In genomic region chr16:5136505-5136904, GRCm38 (mm10) we compare ENCODE assay signal across 7 mouse cellular contexts. TPM values are rescaled to one million over a fixed set of nuclear protein-coding genes. Genes with fewer than 3 reads are reported as not detected.
DNase-seq lines count a peak whose midpoint lies in the region; ATAC-seq lines count a peak whose summit lies in the region.

No protein-coding gene starts in this region.

- H3K27me3 ChIP-seq in lung, embryonic 15.5 days: peaks cover 29% of the 10 kb centered on the region
- peaks cover 32% of the 10 kb centered on the region for H3K27me3 ChIP-seq in forebrain, embryonic 15.5 days

- H3K9ac ChIP-seq in lung, embryonic 15.5 days: no peak overlapping the region
- no peak overlapping the region for H3K9ac ChIP-seq in forebrain, embryonic 15.5 days (replicated peaks)

- intact Hi-C loops in heart, postnatal 36 days (cut with DNase I): no loop called here

- no peak overlapping the region for H3K4me3 ChIP-seq in lung, embryonic 15.5 days
- H3K4me3 ChIP-seq in forebrain, embryonic 15.5 days: no peak overlapping the region

- peak overlapping the region; percentile 88 for H3K27ac ChIP-seq in lung, embryonic 15.5 days
- no peak overlapping the region for H3K27ac ChIP-seq in forebrain, embryonic 15.5 days (replicated peaks)

- H3K9me3 ChIP-seq in lung, embryonic 15.5 days: no peaks in the 10 kb centered on the region
- H3K9me3 ChIP-seq in forebrain, embryonic 15.5 days: no peaks in the 10 kb centered on the region

- H3K4me2 ChIP-seq in lung, embryonic 15.5 days: no peak overlapping the region
- no peak overlapping the region for H3K4me2 ChIP-seq in forebrain, embryonic 15.5 days (replicated peaks)

- no peaks in the 10 kb centered on the region for H3K36me3 ChIP-seq in lung, embryonic 15.5 days
- no peaks in the 10 kb centered on the region for H3K36me3 ChIP-seq in forebrain, embryonic 15.5 days

- 8% methylated on average over 4 of the region's 4 CpGs for WGBS in lung, embryonic 15.5 days
- 35% methylated on average over 4 of the region's 4 CpGs for WGBS in forebrain, embryonic 15.5 days

- DNase-seq in adipocyte (ENCODE audit: low spot score): peak; percentile 85
- DNase-seq in embryo, embryonic 10.5 days (ENCODE audit: low spot score): peak; percentile 49
- peak; percentile 54 to 55 for DNase-seq in heart, postnatal 36 days
- no peak for DNase-seq in thymus, postnatal 25 days
- DNase-seq in spleen, adult 18-20 months: no peak

- peak; percentile 78 for ATAC-seq in lung, embryonic 15.5 days (ENCODE audit: borderline replicate concordance, extremely low read depth, low FRiP score, low TSS enrichment)
- no peak for ATAC-seq in forebrain, embryonic 15.5 days (replicated peaks)

- peaks cover 47% of the 10 kb centered on the region for H3K4me1 ChIP-seq in lung, embryonic 15.5 days
- peaks cover 10% of the 10 kb centered on the region for H3K4me1 ChIP-seq in forebrain, embryonic 15.5 days

RNA-seq across cellular contexts. Expression of gene Ppl, which starts 4.3 kb away (rescaled TPM):
- total RNA-seq in heart, postnatal 36 days (2021): 1 to 10 TPM; 4.9 to 6.7 TPM
- polyA plus RNA-seq in lung, embryonic 15.5 days (2015; fragmentation: Nextera tagmentation; extraction: Ambion mirVana): 6.3 and 6.7 TPM in 2 replicates
- polyA plus RNA-seq in forebrain, embryonic 15.5 days (2015; fragmentation: Nextera tagmentation; extraction: Ambion mirVana): 0.19 TPM in 2 replicates

RNA-seq across cellular contexts. Expression of gene Sec14l5, which starts 10.4 kb away (rescaled TPM):
- under 1 TPM; 0.51 to 0.78 TPM for total RNA-seq in heart, postnatal 36 days (2021)
- 0.65 and 0.78 TPM in 2 replicates for polyA plus RNA-seq in lung, embryonic 15.5 days (2015; fragmentation: Nextera tagmentation; extraction: Ambion mirVana)
- 0.06 and 0.11 TPM in 2 replicates for polyA plus RNA-seq in forebrain, embryonic 15.5 days (2015; fragmentation: Nextera tagmentation; extraction: Ambion mirVana)

Comparison
In these comparisons a context has a peak if more than half of its experiments do, and no peak if none do; other contexts are left out.
1. DNase-seq: peak in adipocyte (single experiment), embryo, embryonic 10.5 days (single experiment) and heart, postnatal 36 days (2 of 2); none in thymus, postnatal 25 days (single experiment) and spleen, adult 18-20 months (0 of 2).